Mouse (Mus musculus): ENCODE results near the gene Nkd1. TPM values are rescaled to one million over a fixed set of nuclear protein-coding genes. Genes with fewer than 3 reads are reported as not detected.

Gene Nkd1
- total RNA-seq, 2 experiments from 2014 or later = 13.7 to 14.1 TPM

DNA sequence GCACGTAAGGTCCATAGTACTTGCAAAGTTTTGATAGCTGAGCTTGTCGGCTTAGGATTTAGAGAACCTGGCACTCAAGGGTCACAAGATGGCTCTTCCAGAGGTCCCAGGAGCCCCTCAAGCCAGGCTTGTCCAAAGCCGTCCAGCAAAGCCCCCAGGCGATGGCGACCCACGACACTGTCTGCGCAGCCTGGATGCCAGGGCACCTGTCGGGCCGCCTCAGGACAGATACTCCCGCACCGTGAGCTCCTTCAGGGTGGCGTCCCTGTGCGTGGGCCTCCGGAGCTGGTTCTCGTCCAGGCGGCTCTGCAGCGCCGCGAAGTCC, 105.7 kb downstream of the Nkd1 start:
- peak overlapping the region; percentile 50 for H3K27ac ChIP-seq
- DNase-seq (ENCODE audit: extremely low spot score in 1 of 2, low spot score in 2 of 2) = no peak
- intact Hi-C loops (cut with DNase I) = loop anchor here (1.0 kb wide), 2 partner anchors 54 to 69 kb away; no protein-coding TSS in a partner anchor
- H3K4me3 ChIP-seq = peak overlapping the region; percentile 66
- TF ChIP-seq CTCF (IDR thresholded peaks at IDR 0.05) = no peak

DNA sequence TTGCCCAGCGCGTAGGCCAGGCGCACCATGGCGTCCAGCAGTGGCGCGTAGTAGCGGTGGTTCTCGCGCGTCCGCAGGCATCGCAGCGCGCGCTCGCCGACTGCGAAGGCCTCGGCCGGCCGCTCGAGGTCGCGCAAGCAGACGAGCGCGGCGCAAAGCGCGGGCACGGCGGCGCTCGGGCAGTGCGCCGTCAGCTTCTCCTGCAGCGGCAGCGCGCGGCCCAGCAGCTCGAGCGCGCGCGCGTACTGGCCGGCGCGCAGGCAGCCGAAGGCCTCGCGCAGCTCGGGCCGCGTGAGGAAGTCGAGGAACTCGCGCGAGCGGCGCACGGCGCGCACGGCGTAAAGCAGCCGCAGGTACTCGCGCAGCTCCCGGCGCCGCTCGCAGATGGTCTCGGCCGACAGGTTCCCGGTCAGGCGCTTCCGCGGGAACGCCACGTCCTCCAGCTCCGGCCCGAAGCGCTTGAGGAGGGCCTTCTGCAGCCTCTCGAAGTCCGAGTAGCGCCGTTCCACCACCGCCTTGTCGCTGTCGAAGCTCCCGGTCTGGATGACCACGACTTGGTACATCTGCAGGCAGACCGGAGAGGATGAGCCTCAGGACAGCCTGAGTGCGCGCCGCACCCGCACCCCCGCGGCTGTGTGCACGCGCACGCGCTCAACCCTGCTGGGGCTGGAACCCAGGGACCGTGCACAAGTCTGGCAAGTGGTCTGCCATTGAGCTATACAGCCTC, 106.3 kb downstream of the Nkd1 start:
- peak overlapping the region; percentile 90 for H3K27ac ChIP-seq
- DNase-seq (ENCODE audit: extremely low spot score in 1 of 2, low spot score in 2 of 2) = peak; percentile 80 to 83
- peak overlapping the region; percentile 66 for H3K4me3 ChIP-seq
- intact Hi-C loops (cut with DNase I) = loop anchor here (1.0 kb wide), 2 partner anchors 54 to 69 kb away; no protein-coding TSS in a partner anchor
- TF ChIP-seq CTCF (IDR thresholded peaks at IDR 0.05) = no peak; the same call in 1 of the 2 replicates

DNA sequence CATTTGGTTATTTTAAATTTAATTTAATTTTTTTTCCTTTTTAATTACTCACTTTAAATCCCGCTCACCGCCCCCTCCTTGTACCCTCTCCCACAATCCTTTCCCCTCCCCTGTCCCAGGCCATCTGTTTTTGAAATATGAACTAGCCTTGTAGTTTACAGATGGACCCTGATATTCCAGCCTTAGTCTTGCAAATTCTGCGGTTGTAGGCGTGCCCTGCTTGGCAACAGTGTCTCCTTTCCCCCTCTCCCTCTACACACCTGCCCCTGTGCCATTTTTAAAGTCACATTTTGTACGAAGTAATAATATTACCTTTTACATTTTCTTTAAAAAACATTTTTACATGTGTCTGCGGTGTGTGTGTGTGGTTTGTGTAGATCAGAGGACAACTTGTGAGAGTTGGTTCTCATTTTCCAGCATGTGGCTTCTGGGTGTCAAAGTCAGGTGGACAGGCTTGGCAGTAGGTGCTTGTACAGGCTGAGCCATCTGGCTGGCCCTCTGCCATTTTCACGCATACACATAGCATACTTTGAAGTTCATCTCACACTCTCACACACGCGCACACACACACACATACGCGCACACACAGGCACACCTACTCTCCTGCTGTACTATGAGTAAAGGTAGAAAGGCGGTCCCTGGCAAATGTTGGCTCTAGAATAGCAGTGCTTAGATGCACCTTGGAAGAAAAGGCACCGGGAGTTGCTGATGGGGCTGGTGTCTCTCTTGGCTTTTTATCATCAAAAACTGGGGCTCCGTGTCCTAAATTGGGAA, 107.0 kb downstream of the Nkd1 start:
- Histone ChIP-seq H3K27ac (peak overlapping the region; percentile 90; the same call in 1 of the 2 replicates), H3K4me3 (peak overlapping the region; percentile 66)
- intact Hi-C loops (cut with DNase I) = no loop called here
- peak in 1 of 2 experiments; percentile 61 for DNase-seq (ENCODE audit: extremely low spot score in 1 of 2, low spot score in 2 of 2)
- no peak for TF ChIP-seq CTCF (IDR thresholded peaks at IDR 0.05)

DNA sequence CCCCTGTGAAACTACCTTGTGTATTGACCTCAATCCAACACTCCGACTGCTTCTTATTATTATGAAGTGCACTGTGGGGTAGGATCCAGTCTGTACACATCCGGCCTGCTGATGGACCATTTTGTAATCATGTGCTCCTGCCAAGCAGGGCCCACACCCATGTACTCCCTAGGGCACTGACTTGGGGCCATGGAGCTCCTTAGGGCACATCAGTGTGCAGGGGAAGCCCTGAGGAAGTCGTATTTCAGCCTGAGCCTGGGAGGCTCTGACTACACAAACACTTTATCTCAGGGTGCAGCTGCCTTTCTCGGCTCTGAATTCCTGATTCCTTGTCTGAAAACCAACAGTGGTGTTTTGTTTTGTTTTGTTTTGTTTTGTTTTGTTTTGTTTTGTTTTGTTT, 109.1 kb downstream of the Nkd1 start:
- no peak overlapping the region for H3K4me3 ChIP-seq
- no peak for TF ChIP-seq CTCF (IDR thresholded peaks at IDR 0.05)
- no peak overlapping the region for H3K27ac ChIP-seq
- DNase-seq (ENCODE audit: extremely low spot score in 1 of 2, low spot score in 2 of 2) = no peak
- intact Hi-C loops (cut with DNase I) = loop anchor here (1.0 kb wide), 1 partner anchor 71 kb away; no protein-coding TSS in a partner anchor

DNA sequence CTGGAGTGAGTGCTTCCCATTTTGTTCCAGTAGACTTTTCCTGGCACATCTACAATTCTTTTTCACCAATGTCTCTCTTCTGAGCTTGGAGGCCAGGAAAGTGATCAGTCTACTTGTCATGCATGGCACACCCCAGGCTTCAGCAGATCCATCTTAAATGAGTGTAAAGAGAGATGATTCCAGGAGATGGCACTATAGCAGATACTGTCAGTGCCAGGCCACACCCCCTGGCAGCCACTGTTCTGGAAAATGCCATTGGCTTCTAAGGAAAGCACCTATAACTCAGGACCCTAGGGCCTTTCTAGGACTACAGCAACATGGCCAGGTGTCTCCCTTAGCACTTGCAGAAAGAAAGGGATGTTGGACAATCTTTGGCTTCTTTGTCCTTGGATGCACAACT, 109.9 kb downstream of the Nkd1 start:
- intact Hi-C loops (cut with DNase I) = no loop called here
- Histone ChIP-seq H3K4me3 (no peak overlapping the region), H3K27ac (no peak overlapping the region)
- peak in 1 of 2 experiments; percentile 28 for DNase-seq (ENCODE audit: extremely low spot score in 1 of 2, low spot score in 2 of 2)
- peak; percentile 57 for TF ChIP-seq CTCF (IDR thresholded peaks at IDR 0.05)

DNA sequence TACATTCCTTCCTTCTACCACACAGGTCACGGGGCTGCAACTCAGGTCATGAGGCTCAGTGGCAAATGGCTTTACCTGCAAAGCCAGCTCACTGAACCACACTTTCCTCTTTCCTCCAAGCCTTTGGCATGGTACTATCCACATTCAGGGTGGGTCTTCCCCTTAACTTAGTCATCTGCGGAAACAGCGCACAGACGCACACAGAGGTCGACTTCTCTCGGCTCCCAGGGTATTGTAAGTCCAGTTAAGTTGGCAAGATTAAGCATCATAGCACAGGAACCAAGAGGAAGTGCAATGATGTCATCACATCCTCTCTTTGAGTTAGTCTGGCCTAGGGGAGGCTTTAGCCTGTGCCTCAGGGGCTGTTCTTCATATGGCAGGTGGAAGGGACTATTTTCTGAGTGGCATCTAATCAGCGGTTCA, 112.2 kb downstream of the Nkd1 start:
- H3K4me3 ChIP-seq = no peak overlapping the region
- intact Hi-C loops (cut with DNase I) = no loop called here
- no peak for TF ChIP-seq CTCF (IDR thresholded peaks at IDR 0.05)
- DNase-seq (ENCODE audit: extremely low spot score in 1 of 2, low spot score in 2 of 2) = no peak
- H3K27ac ChIP-seq = no peak overlapping the region

DNA sequence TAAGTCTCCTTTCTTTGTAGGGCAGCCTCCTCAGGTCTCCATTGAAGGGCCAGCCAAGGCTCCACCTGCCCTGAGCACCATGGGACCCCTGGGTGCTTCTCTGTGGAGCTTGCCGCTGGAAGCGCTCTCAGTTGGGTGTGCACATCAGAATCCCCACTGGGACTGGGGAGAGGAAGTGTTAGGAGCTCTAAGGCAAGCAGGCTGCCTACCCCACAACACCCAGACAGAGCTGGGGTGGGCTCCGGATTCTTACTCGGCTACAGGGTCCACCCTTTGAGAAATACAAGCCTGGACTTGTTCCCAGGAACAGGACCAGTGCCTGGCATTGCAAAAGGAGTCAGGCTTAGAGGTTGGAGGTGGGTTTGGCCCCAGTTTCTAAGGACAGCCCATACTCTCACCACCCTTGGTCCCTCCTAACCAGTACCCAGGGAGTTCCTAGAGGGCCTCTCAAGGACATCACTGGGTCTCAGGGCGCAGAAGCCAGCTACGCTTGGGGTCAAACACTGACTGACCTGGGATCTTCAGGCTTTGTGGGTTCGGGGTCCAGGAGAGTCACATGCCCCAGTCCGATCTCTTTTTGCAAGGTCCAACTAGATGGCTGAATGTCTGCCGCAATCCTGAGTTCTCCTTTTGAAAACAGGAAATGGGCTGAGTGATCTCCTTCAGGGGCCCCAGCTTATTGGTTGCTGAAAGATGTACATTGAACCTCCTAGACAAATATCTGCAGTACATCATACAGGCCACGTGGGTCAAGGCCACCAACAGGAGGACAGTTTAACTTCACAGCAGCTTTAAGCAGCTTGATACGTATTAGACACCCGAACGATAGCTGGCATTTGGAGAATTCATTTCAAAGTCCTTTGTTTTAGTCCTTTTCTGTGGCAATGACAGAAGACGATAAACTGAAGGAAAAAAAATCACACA, 114.6 kb downstream of the Nkd1 start, which contains the start of gene Snx20:
TSS of gene Snx20 (minus strand) at position 655 of the 924 bp plus-strand sequence.
- no peak; the same call in 1 of the 2 replicates for TF ChIP-seq CTCF (IDR thresholded peaks at IDR 0.05)
- H3K27ac ChIP-seq = no peak within 1 kb of the TSS
- no peak within 1 kb of the TSS for H3K4me3 ChIP-seq
- intact Hi-C loops (cut with DNase I) = no loop called here
- DNase-seq (ENCODE audit: extremely low spot score in 1 of 2, low spot score in 2 of 2) = no peak

DNA sequence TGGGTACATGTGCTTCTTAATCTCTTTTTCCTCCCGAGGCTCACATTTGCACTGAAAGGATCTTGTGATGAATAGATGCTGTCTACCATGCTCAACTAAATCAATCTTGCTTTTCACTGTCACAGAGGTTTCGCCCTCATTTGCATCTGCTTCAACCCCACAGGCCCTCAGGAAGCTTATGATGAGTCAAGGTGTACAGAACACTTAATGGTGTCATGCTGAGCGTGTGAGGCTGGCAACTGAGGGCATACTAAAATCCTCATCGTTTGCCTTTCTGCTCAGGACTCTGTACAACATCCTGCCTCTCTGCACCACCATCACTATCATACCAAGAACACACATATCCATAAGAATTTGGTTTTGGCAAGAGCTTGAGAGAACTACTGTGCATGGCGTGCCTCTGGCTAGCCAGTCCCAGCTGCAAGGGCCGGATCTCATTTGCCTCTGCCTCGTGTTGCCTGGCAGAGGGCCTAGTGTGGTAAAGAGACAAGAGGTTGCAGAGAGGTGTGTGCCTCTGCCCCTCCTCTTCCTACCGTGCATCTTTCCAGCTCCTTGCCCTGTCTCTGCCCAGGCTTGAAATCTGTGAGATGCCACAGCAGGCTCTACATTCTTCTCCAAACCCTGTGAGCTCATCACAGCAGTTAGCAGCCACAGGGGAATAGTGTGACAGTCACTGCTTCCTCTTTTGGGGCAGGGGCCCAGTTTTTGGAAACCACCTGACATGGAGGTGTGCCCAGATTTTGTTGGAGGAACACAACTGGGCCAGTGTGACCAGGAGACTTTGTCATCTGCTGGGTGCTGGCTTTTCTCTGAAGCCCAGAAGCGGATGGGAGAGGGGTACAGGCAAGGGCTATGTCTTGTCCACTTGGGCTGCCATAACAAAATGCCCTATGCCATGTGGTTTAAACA, 116.2 kb downstream of the Nkd1 start:
- no peak for TF ChIP-seq CTCF (IDR thresholded peaks at IDR 0.05)
- DNase-seq (ENCODE audit: extremely low spot score in 1 of 2, low spot score in 2 of 2) = no peak
- H3K4me3 ChIP-seq = no peak overlapping the region
- no peak overlapping the region for H3K27ac ChIP-seq
- intact Hi-C loops (cut with DNase I) = no loop called here

DNA sequence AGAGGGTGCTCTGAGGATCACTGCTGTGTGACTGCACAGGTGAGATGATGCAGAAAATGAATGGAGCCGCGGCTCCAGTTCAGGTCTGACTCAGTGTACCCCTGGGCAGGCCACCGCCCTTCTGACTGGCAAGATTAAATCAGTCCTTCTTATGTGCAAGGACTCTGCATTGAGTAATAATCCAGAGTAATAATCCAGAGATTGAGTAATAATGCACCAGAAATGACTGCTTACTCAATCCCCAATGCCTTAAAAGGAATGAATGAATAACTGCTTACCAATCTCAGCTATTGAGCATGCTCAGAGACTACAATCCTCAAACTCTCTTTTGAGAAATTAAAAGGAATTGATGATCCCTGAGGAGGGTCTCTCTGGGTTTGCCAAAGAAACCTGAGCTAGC, 117.8 kb downstream of the Nkd1 start:
- Histone ChIP-seq H3K27ac (no peak overlapping the region), H3K4me3 (no peak overlapping the region)
- no peak for DNase-seq (ENCODE audit: extremely low spot score in 1 of 2, low spot score in 2 of 2)
- intact Hi-C loops (cut with DNase I) = no loop called here
- TF ChIP-seq CTCF (IDR thresholded peaks at IDR 0.05) = no peak

DNA sequence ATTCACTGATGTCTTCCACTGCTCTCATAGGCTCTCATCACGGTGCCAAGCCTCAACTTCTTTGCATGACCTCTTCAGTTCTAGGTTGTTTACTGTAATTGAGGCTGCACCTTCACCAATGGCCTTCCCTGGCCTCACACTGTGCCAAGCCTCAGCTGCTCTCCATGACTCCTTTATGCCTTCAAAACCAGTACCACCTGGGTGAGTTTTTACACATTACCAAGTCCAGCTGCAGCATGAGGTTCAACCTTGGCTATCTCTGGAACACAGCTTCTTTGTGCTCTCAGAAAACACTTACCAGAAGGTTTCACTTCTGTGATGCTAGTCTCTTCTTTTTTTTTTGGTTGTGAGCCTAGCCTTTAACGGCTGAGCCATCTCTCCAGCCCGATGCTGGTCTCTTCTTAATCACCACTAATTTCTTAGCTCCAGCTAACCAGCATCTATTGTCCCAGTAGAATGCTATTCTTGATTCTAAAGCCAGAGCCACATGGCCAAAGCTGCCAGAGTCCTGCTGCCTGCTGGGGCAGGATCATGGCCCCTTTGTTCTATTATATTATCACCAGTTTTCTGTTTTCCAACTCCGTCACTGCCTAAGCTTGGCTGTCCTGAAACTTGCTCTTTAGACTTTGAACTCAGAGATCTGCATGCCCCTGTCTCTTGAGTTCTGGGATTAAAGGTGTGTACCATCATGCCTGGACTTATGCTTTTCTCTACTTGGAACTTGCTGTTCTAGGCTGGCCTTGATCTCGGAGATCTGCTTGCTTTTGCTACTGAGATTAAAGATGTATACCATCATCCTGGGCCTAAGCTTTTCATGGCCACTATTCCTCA, 121.8 kb downstream of the Nkd1 start:
- Histone ChIP-seq H3K27ac (no peak overlapping the region), H3K4me3 (no peak overlapping the region)
- intact Hi-C loops (cut with DNase I) = no loop called here
- TF ChIP-seq CTCF (IDR thresholded peaks at IDR 0.05) = no peak
- DNase-seq (ENCODE audit: extremely low spot score in 1 of 2, low spot score in 2 of 2) = no peak

Other genes with a start within 250 kb of the Nkd1 start
- 1 to 10 TPM; 4.1 to 4.8 TPM for gene Adcy7, start 249.0 kb upstream of the Nkd1 start, total RNA-seq (2021)
- gene Brd7, start 159.2 kb upstream of the Nkd1 start, total RNA-seq (2021) = 10 to 100 TPM; 45.6 to 57.3 TPM
- gene Snx20, start 114.8 kb downstream of the Nkd1 start, total RNA-seq (2021) = 1 to 10 TPM in 1 of 2 experiments, under 1 TPM in 1; 0.98 to 1.6 TPM
- under 1 TPM; 0.27 to 0.65 TPM for gene Nod2, start 126.0 kb downstream of the Nkd1 start, total RNA-seq (2021)
- gene Cyld, start 175.7 kb downstream of the Nkd1 start, total RNA-seq (2021) = 100 to 1,000 TPM; 102 to 110 TPM